Mouse (Mus musculus) cerebellum, adult 2 months (tissue): ENCODE data around the gene Akt1. TPM values are rescaled to one million over a fixed set of nuclear protein-coding genes. Genes with fewer than 3 reads are reported as not detected.

Source experiments
- DNase-seq, 2 experiments: peaks; one replicate each; pipeline ENCODE4 v3.0.0; 2021
- H3K27ac ChIP-seq: fragments of 200-500 bp; 2 replicates; pipeline ENCODE4 v1.5.1; 2012; ENCODE audit warnings: low read length, control low read depth, inconsistent platforms; ENCODE audit not compliant: insufficient read depth
- H3K27me3 ChIP-seq: fragments of 200-500 bp; 2 replicates; pipeline ENCODE4 v1.6.1; 2012; ENCODE audit warnings: inconsistent platforms, mild to moderate bottlenecking, low read length, moderate library complexity; ENCODE audit not compliant: control insufficient read depth, insufficient read depth
- H3K4me1 ChIP-seq: fragments of 200-500 bp; 2 replicates; pipeline ENCODE4 v1.6.1; 2011; ENCODE audit warnings: low read length; ENCODE audit not compliant: control insufficient read depth, insufficient read depth
- H3K4me3 ChIP-seq: fragments of 200-500 bp; replicated peaks from 2 replicates; pipeline ENCODE3; 2011; ENCODE audit warnings: mild to moderate bottlenecking, low read depth, low read length, control low read depth; ENCODE audit not compliant: insufficient read depth
- CTCF ChIP-seq: fragments of 200-500 bp; IDR thresholded peaks from 2 replicates; pipeline ENCODE4 v1.5.1; 2011; ENCODE audit warnings: low read depth, mild to moderate bottlenecking, control low read depth, low read length, moderate library complexity, borderline replicate concordance; ENCODE audit not compliant: insufficient read depth
- POLR2A ChIP-seq: fragments of 200-500 bp; IDR thresholded peaks from 2 replicates; pipeline ENCODE4 v1.6.1; 2011; ENCODE audit warnings: low read length, control low read depth, borderline replicate concordance; ENCODE audit not compliant: insufficient read depth
- WGBS: fragments of 180-500 bp; shearing (Covaris S2); methylation state at CpG from one replicate; pipeline ENCODE4 v1.1.7; 2018; 5-methylcytosine and 5-hydroxymethylcytosine counted together
- polyA plus RNA-seq: library from polyadenylated mRNA; depleted of rRNA; stranded (reverse); fragments of >200 nt; gene quantifications from 2 replicates; pipeline ENCODE4 v1.2.3, GENCODE M21; 2012

The Akt1 gene
- polyA plus RNA-seq, 1 experiment = 177 TPM

DNA sequence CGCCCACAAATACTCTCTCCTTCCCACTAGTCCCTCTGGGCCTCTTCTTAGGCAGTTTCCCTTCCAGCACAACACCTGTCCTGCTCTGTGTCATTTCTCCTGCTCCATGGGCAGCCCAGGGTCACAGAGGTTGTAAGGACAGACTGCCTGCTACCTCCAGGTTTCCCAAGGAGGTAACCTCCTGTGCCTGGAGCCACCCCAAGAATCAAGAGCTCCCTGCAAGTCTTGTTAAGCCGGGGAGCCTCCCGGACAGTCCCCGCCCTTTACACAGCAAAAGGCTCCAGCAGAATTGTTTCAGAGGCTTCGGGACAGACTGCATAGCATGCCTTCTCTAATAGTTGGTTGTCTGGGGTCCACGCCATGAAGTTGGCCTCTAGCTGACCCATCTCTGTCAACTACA, 48.2 kb downstream of the Akt1 start:
- TF ChIP-seq CTCF (no peak), POLR2A (no peak)
- 82% methylated on average over 6 of the region's 6 CpGs for WGBS

DNA sequence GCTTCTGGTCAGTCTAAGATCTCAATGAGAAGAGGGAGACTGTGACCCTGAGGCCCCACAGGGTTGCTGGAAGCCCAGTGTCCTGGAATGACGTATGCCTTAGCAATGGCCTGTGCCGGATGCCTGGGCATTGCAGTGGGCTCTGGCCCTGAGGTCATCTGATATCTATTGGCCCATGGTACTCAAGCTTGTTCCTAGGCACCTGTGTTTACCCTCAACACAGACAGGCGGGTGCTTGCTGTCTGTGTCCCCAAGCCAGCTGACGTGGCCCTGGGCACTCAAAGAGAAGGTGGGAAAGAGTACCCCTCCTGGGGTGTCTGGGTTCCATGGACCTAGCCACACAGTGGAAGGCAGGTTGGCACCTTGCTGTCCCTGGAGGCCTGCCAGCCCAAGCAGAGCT, 49.0 kb downstream of the Akt1 start:
- no peak for DNase-seq
- no peak for TF ChIP-seq POLR2A
- no peak for TF ChIP-seq CTCF
- Histone ChIP-seq H3K27ac (no peak overlapping the region), H3K27me3 (no peaks in the 10 kb centered on the region), H3K4me1 (peaks cover 10% of the 10 kb centered on the region), H3K4me3 (no peak overlapping the region)
- 90% methylated on average over 4 of the region's 4 CpGs for WGBS

More for the DNA sequence above, 48.2 kb downstream of the Akt1 start:
- Histone ChIP-seq H3K27ac (no peak overlapping the region), H3K4me3 (no peak overlapping the region), H3K4me1 (peaks cover 10% of the 10 kb centered on the region), H3K27me3 (no peaks in the 10 kb centered on the region)
- DNase-seq = no peak

DNA sequence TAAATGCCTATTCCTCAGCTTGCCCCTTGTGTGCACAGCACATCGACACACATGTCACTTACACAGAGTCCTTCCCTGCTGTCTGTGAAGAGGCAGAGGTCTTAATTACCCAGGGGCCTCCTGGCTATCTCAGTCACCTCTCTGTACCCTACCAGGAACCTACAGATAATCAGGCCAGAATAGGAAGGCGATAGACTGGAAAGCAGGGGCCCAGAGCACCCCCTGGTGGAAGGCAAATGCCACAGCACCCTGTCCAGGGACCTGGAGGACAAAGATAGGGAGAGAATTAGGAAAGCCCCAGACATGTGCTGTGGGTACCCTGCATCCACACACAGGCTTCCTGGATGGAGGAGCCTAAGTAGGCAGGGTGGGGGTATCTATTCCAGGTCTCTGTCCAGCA, 50.9 kb downstream of the Akt1 start:
- Histone ChIP-seq H3K4me3 (no peak overlapping the region), H3K4me1 (peaks cover 10% of the 10 kb centered on the region; the same call in 1 of the 2 replicates), H3K27ac (0 out of 2 replicates have a peak overlapping the region, but pooled peaks have one; percentile 7), H3K27me3 (no peaks in the 10 kb centered on the region)
- 27% methylated on average over 2 of the region's 2 CpGs for WGBS
- DNase-seq = peak; percentile 49 to 61
- TF ChIP-seq CTCF = peak; percentile 87
- TF ChIP-seq POLR2A = no peak

DNA sequence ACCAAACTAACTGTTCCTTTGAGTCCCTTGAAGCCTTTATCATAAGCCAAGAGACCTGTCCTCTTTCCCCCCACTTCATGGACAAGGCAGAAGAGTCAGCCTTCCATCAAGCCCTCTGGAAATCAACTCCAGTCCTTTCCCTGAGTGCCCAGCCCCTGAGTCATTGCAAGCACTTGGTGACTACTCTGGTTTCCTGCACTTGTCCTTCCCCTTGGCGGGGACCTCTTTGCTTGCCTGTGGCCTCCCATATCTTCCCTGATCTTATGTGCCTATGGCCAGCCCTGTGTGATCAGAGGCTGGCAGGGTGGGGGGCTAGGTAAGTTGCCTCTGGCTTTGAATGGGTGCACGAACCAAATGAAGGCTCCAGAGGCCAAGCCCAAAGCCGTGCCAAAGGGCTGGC, 52.8 kb downstream of the Akt1 start:
- Histone ChIP-seq H3K4me1 (0 out of 2 replicates have a peak, but pooled peaks cover 10% of the 10 kb centered on the region), H3K27ac (no peak overlapping the region), H3K27me3 (no peaks in the 10 kb centered on the region), H3K4me3 (no peak overlapping the region)
- TF ChIP-seq CTCF (no peak), POLR2A (no peak)
- no peak for DNase-seq
- 79% methylated on average over 3 of the region's 3 CpGs for WGBS

DNA sequence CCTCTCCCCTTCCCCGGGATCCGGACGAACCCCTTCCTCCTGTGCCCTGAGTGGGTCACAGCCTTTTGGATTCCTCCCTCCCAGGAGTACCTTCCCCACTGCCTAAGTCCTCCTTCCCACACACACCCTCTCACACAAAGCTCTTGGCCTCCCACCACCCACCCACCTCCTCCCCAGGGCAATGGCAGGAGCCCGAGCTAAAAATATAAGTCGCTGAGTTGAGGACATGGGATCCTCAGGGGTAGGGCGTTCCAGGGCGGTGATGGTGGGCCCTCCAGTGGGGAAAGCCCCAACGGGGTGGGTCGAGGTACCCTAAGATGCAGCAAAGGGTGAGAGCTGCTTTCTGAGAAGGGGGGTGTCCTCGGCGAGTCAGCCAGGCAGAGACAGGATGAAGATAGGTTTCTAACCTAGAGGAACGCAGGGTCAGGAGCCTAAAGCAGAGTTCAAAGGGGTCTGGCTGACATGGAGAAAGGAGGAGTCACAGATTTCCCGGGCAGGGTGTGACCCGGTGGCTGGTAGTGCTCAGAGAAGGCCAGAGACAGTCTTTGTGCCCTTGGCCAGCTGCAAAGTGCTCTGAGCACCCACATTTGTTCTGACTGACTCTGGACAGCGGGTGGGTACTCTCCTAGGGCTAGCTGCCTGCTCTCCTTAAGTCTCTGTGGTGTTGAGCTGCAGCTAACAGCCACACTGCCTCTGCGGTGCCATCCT, 54.2 kb downstream of the Akt1 start:
- H3K27ac ChIP-seq = peak overlapping the region; percentile 46; the same call in 1 of the 2 replicates
- 33% methylated on average over 16 of the region's 16 CpGs for WGBS
- no peak for TF ChIP-seq CTCF
- no peak for TF ChIP-seq POLR2A

DNA sequence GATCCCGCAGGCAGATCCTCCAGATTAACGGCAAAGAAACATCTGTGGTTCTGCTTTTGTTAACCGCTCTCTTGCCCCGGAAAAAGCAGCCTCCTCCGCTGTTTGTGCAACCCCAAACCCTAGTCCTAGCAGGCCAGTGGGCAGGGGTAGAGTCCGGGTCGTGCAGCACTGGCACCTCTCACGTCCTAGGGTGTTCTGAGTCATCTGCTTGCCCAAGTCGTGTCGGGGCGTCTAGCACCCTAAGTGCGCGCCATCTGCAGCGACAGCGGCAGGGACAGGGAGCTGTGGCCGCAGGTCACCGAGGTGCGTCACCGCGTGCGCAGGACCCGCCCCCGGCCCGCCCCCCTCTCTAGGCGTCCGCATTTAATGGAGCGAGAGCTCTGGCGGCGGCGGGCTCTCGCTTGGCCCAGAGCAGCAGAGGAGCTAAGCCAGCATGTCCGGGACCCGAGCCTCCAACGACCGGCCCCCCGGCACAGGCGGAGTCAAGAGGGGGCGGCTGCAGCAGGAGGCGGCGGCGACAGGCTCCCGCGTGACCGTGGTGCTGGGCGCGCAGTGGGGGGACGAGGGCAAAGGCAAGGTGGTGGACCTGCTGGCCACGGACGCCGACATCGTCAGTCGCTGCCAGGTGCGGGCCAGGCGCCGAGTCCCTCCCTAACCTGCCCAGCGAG, 54.9 kb downstream of the Akt1 start, which contains the start of gene Adssl1:
Gene Adssl1 (plus strand): TSS at position 360 of the 668 bp plus-strand sequence.
- TF ChIP-seq POLR2A (no peak), CTCF (no peak)
- DNase-seq = peak; percentile 64 to 70
- WGBS = 1% methylated on average over 56 of the region's 56 CpGs
- Histone ChIP-seq H3K27me3 (no peaks in the 10 kb centered on the region), H3K4me1 (0 out of 2 replicates have a peak, but pooled peaks cover 10% of the 10 kb centered on the region), H3K4me3 (peak within 1 kb of the TSS; percentile 53), H3K27ac (peak within 1 kb of the TSS; percentile 46; the same call in 1 of the 2 replicates)

More for the DNA sequence above, 54.2 kb downstream of the Akt1 start:
- Histone ChIP-seq H3K4me3 (peak overlapping the region; percentile 53), H3K27me3 (no peaks in the 10 kb centered on the region), H3K4me1 (0 out of 2 replicates have a peak, but pooled peaks cover 10% of the 10 kb centered on the region)
- DNase-seq = no peak

DNA sequence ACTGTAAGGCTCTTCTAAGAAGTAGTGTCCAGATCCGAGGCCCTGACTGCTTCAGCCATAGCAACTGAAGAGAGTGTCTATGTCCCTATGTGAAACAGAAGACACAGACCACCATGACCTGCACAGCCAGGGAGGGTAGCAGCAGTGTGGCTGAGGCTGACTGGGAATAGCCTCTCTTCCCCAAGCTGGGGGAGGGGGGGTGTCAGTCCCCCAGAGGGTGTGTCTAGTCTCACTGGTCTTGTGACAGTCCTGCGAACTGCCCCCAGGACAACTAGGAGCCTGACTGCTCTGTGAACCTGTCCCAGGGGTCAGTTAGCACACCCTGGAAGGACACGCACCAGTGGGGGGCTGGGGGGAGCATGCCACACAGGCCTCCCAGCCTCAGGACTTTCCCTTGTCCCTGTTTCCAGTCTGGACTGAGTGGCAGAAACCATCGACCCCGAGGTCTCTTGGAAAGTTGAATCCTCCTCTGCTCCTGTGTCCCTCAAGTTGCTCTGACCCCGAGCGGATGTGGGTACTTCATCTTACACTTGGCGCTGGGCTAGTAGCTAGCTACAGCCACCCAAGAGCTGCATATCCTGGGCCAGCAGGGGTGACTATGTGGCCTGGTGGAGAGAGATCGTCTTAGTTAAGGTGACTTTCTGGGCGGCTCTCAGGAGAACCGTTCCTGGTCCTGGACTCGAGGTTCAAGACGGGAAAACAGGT, 55.6 kb downstream of the Akt1 start:
- WGBS = 49% methylated on average over 13 of the region's 13 CpGs
- peak overlapping the region; percentile 53 for H3K4me3 ChIP-seq

More for the DNA sequence above, 55.6 kb downstream of the Akt1 start:
- DNase-seq = no peak
- Histone ChIP-seq H3K27ac (no peak overlapping the region), H3K27me3 (no peaks in the 10 kb centered on the region), H3K4me1 (0 out of 2 replicates have a peak, but pooled peaks cover 10% of the 10 kb centered on the region)
- TF ChIP-seq CTCF = no peak
- TF ChIP-seq POLR2A = no peak
